Mouse (Mus musculus) heart, postnatal 0 days (tissue): ENCODE results near the gene Edn1. TPM values are rescaled to one million over a fixed set of nuclear protein-coding genes. Genes with fewer than 3 reads are reported as not detected.
A peak's percentile ranks its signal among the peaks of the same experiment; 100 is the strongest.

Source experiments
- ATAC-seq: fragments of 200-750 bp; cut with Nextera tagmentation; 2 replicates; pipeline ENCODE4 v1.8.0; 2017; ENCODE audit warnings: low read depth, moderate number of reproducible peaks, moderate library complexity; ENCODE audit not compliant: insufficient read depth
- DNase-seq: peaks from one replicate; pipeline ENCODE4 v3.0.0-alpha.2; 2016; ENCODE audit warnings: low spot score
- H3K27ac ChIP-seq: fragments of 300-500 bp; sonication (generic); 2 replicates; pipeline ENCODE4 v1.5.1; 2014; ENCODE audit warnings: low read depth, mild to moderate bottlenecking
- H3K27me3 ChIP-seq: fragments of 300-500 bp; sonication (generic); 2 replicates; pipeline ENCODE4 v1.6.1; 2014; ENCODE audit warnings: low read length, mixed read lengths; ENCODE audit not compliant: control insufficient read depth, insufficient read depth
- H3K36me3 ChIP-seq: fragments of 300-500 bp; sonication (generic); replicated peaks from 2 replicates; pipeline ENCODE4 v1.6.1; 2014; ENCODE audit warnings: low read length, mixed read lengths; ENCODE audit not compliant: control insufficient read depth, insufficient read depth
- H3K4me1 ChIP-seq: fragments of 300-500 bp; sonication (generic); 2 replicates; pipeline ENCODE4 v1.6.1; 2014; ENCODE audit warnings: antibody characterized with exemption; ENCODE audit not compliant: control insufficient read depth, insufficient read depth
- H3K4me2 ChIP-seq: fragments of 300-500 bp; sonication (generic); 2 replicates; pipeline ENCODE4 v1.6.1; 2014; ENCODE audit warnings: low read depth, mild to moderate bottlenecking, low read length, moderate library complexity
- H3K4me3 ChIP-seq: fragments of 300-500 bp; sonication (generic); 2 replicates; pipeline ENCODE4 v1.5.1; 2014; ENCODE audit warnings: low read depth, low read length
- H3K9ac ChIP-seq: fragments of 300-500 bp; sonication (generic); replicated peaks from 2 replicates; pipeline ENCODE4 v1.6.1; 2014; ENCODE audit warnings: low read depth, low read length, mixed read lengths
- H3K9me3 ChIP-seq: fragments of 300-500 bp; sonication (generic); replicated peaks from 2 replicates; pipeline ENCODE4 v1.6.1; 2016; ENCODE audit warnings: low read length; ENCODE audit not compliant: control insufficient read depth
- CTCF ChIP-seq: IDR thresholded peaks from 2 replicates; pipeline ENCODE4 v1.5.1; 2016; ENCODE audit warnings: antibody characterized with exemption, control low read depth, low read depth
- EP300 ChIP-seq: IDR thresholded peaks from 2 replicates; pipeline ENCODE4 v1.6.1; 2016; ENCODE audit warnings: antibody characterized with exemption, low read depth
- WGBS: fragments of 180-500 bp; shearing (Covaris S2); extraction: QIAGEN DNeasy Blood & Tissue Kit; methylation state at CpG from one replicate; pipeline ENCODE4 v1.1.7; 2014; 5-methylcytosine and 5-hydroxymethylcytosine counted together
- polyA plus RNA-seq: library from polyadenylated mRNA; unstranded; fragments of >200 nt; fragmentation: Nextera tagmentation; extraction: Ambion mirVana; gene quantifications from 2 replicates; pipeline ENCODE4 v1.2.1, GENCODE M21; 2015
- total RNA-seq: library from RNA; depleted of rRNA; stranded (reverse); fragments of >200 nt; gene quantifications from 2 replicates; pipeline ENCODE4 v1.2.3, GENCODE M21; 2014; ENCODE audit warnings: low replicate concordance

Edn1 gene
- total and polyA plus RNA-seq, 2 experiments from 2014 or later: 7.4 to 7.8 TPM

DNA sequence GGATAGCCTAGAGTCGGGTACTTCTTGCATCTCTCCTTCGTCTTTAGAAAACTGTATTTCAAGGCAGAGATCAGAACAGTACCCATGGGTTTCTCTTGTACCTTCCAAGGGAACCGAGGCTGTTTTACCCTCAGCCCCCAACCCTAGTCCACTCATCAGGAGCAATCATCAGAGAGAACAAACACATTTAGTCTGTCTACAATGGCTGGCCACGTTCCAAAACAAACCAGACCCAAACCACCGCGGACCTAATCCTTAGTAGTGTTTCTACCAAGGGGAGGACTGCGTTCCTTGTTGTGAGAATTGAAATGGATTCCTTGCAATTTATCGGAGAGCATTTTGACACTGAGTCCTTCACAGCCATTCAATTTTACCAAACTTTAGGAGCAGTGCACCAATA lies 2.9 kb downstream of the Edn1 start:
- H3K9ac ChIP-seq: no peak overlapping the region
- no peak overlapping the region for H3K27ac ChIP-seq
- peak overlapping the region; percentile 71; the same call in 1 of the 2 replicates for H3K4me2 ChIP-seq
- no peaks in the 10 kb centered on the region for H3K9me3 ChIP-seq
- H3K4me1 ChIP-seq: peaks cover 10% of the 10 kb centered on the region
- DNase-seq (no peak), ATAC-seq (no peak)
- H3K27me3 ChIP-seq: no peaks in the 10 kb centered on the region
- H3K36me3 ChIP-seq: peaks cover 32% of the 10 kb centered on the region
- 52% methylated on average over 8 of the region's 8 CpGs for WGBS
- TF ChIP-seq CTCF: no peak
- TF ChIP-seq EP300: no peak
- peak overlapping the region; percentile 64; the same call in 1 of the 2 replicates for H3K4me3 ChIP-seq

DNA sequence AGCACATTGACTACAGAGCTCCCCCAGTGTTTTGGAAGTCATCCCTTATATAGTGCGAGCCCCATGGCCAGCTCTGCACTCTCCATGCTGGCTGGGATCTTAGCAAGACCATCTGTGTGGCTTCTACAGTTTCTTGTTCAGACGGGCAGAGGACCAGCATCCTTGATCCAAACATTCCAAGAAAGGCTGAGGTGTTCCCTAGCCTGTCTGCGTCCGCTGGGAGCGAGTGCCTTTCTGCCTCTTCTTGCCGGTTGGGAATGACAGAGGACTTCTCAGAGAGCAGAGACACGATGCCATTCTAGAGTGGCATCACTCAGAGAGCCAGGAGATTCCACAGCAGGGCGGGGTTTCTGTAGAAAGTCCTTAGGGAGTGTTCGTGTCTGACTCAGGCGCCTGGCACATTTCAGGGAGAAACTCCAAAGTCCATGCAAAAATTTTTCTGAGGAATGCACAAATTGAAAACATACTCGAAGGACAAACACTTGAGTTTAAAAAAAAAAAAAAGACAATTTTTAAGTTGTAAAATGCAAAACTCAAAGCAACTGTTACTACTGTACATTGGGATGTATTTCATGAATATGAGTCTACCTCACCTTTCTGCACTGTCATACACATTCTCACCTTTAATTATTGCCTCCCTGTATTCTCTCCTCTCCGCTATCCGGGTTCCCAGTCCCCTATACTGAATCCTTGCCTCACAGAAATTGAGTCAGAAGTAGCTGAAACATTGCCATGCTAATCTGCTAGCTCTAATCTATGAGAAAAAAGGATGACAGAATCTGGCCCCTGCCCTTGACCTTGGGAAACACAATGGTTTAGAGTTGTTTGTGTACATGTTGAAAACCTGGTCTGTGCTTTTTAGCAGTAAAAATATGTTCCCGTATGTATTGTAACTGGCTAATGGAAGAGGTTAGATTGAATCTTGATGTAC lies 5.9 kb downstream of the Edn1 start:
- WGBS: 73% methylated on average over 14 of the region's 14 CpGs
- no peak overlapping the region for H3K9ac ChIP-seq
- H3K9me3 ChIP-seq: no peaks in the 10 kb centered on the region
- no peak overlapping the region for H3K4me2 ChIP-seq
- TF ChIP-seq EP300 (no peak), CTCF (no peak)
- no peak for DNase-seq
- peaks cover 32% of the 10 kb centered on the region for H3K36me3 ChIP-seq
- ATAC-seq: no peak
- H3K4me1 ChIP-seq: no peaks in the 10 kb centered on the region
- no peak overlapping the region for H3K27ac ChIP-seq
- no peaks in the 10 kb centered on the region for H3K27me3 ChIP-seq
- no peak overlapping the region for H3K4me3 ChIP-seq

GRCm38 (mm10) chr13:42308368-42309103 lies 7.3 kb downstream of the Edn1 start:
- Histone ChIP-seq H3K4me3 (no peak overlapping the region), H3K27ac (no peak overlapping the region), H3K9me3 (no peaks in the 10 kb centered on the region), H3K4me1 (no peaks in the 10 kb centered on the region), H3K4me2 (no peak overlapping the region), H3K9ac (no peak overlapping the region), H3K27me3 (no peaks in the 10 kb centered on the region), H3K36me3 (peaks cover 32% of the 10 kb centered on the region)
- TF ChIP-seq EP300: no peak
- TF ChIP-seq CTCF: no peak
- no peak for ATAC-seq
- 84% methylated on average over 16 of the region's 16 CpGs for WGBS
- DNase-seq: no peak

DNA sequence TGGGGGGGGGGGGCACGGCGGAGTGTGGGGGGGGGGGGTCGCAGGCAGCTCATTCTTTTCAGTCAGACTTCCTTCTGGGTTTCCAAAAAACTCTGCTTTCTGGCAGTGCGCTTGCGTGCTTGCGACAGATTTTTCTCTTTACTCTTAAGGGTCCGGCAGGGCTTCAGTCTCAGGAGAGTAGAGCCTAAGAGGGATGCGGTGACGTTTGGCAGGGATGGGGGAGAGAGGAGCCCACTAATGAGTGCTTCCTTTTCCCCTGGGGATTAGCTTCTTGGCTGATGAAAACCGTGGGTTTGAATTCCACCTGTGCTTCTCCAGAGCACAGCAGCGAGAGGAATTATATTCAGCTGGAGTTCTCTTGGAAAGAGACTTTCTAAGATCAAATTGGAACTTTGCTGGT lies 8.5 kb downstream of the Edn1 start:
- Histone ChIP-seq H3K4me1 (no peaks in the 10 kb centered on the region), H3K27me3 (no peaks in the 10 kb centered on the region), H3K9ac (no peak overlapping the region), H3K4me2 (no peak overlapping the region), H3K4me3 (no peak overlapping the region), H3K27ac (no peak overlapping the region), H3K36me3 (peaks cover 27% of the 10 kb centered on the region), H3K9me3 (no peaks in the 10 kb centered on the region)
- DNase-seq (no peak), ATAC-seq (no peak)
- TF ChIP-seq EP300 (no peak), CTCF (no peak)
- WGBS: 25% methylated on average over 11 of the region's 11 CpGs

DNA sequence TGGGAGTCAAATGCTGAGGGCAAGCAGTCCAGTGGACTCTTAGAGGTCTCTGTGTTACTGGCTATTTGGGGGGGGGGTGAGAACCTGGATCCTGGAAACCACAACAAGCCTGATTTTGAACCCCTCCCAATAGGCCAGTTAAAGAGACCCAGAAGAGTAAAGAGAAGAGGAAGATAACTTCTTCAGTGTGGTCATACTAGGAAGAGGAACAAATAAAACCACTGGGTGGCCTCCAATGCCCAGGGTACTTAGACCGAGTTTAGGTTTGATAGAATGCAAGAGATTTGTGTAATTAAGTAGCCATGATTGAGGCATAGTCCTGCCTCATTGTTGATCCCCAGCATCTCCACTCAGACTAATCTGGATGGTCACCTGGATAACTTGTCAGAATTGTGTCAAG lies 14.4 kb downstream of the Edn1 start:
- H3K27ac ChIP-seq: no peak overlapping the region
- no peaks in the 10 kb centered on the region for H3K27me3 ChIP-seq
- DNase-seq (no peak), ATAC-seq (no peak)
- H3K36me3 ChIP-seq: no peaks in the 10 kb centered on the region
- no peak overlapping the region for H3K4me2 ChIP-seq
- no peak overlapping the region for H3K9ac ChIP-seq
- H3K4me3 ChIP-seq: no peak overlapping the region
- H3K9me3 ChIP-seq: no peaks in the 10 kb centered on the region
- TF ChIP-seq EP300 (no peak), CTCF (no peak)
- WGBS: 45% methylated on average over 1 of the region's 1 CpGs
- no peaks in the 10 kb centered on the region for H3K4me1 ChIP-seq
